Mouse (Mus musculus): ENCODE results near the gene Nup210l.

Nup210l gene

DNA sequence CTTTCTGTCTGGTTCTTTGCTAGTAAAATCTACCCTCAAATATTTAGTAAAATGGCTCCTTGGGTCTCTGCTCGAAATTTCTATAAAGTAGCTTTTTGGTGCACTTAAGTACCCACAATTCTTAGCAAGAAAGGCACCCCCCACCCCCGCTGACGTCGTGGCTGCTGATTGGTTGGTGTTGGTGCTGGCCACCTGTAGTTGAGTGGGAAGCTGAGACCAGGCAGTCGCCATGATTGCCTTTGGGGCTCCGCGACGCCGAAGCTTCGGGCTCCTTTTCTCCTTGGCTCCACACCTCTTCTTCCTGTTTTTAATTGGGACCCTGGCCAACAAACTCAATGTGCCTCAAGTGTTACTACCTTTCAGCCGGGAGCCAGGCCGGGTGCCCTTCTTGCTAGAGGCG, at the start of gene Nup210l:
Gene Nup210l, plus strand, starts transcription at position 195 of the 400 bp plus-strand sequence.
- CTCF ChIA-PET, result no interaction called here

DNA sequence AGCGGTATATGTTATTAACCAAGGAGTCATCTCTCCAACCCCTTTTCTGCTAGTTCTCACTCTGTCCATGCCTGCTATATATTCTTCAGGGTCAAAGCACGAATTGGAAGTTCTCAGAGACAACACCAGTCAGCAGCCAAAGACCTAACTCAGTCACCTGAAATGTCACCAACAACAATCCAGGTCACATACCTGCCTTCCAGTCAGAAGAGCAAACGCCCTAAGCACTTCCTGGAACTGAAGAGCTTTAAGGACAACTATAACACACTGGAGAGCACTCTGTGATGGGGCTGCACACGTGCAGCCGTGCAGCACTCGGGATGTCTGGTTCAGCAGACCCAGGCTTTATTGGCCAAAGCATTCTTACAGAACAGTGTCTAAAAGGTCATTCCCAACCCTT, 42.4 kb upstream of the Nup210l start:
- CTCF ChIA-PET, result no interaction called here

- CTCF ChIA-PET, result interaction anchor here (0.7 to 1.1 kb wide), 2 partner anchors 9 to 1344 kb away, joined by 3 read pairs; no protein-coding TSS in a partner anchor
These were observed 41.4 kb upstream of the Nup210l start for GRCm38 (mm10) chr3:90062539-90062938.

DNA sequence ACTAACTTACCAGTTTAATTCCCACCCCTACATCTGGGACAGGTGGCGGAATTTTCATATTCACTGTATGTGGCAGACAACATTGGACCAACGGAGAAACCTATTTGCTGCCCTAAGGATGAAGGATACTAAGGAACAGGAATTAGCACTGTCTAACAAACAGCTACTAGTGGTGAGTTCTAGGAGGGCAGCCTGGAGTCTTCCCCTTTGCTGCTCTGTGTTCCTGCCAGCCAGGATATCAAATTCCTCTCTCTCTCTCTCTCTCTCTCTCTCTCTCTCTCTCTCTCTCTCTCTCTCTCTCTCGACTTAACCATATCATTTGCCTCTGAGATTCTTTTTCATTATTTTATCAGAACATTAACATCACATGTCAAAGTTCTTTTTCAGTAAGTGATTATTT, 39.5 kb upstream of the Nup210l start:
- CTCF ChIA-PET, result no interaction called here

DNA sequence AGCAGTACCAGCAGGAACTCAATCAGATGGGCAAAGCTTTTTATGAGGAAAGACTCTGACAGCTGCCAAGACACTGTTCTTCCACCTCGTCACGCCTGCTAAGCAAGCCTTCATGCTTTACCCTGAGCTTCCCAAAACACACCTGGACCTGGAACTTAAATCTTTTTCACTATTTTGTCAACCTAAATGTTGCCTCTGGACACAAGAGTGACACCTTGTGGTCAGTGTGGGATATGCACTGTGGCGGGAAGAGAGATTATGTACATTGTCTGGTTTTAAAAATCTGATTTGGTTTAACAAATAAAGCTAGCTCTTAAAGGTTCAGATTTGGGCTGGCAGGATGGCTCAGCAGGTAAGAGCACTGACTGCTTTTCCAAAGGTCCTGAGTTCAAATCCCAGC, 38.4 kb upstream of the Nup210l start:
- CTCF ChIA-PET, result no interaction called here

- CTCF ChIA-PET, result no interaction called here
These were observed 36.1 kb upstream of the Nup210l start for GRCm38 (mm10) chr3:90067851-90068250.

DNA sequence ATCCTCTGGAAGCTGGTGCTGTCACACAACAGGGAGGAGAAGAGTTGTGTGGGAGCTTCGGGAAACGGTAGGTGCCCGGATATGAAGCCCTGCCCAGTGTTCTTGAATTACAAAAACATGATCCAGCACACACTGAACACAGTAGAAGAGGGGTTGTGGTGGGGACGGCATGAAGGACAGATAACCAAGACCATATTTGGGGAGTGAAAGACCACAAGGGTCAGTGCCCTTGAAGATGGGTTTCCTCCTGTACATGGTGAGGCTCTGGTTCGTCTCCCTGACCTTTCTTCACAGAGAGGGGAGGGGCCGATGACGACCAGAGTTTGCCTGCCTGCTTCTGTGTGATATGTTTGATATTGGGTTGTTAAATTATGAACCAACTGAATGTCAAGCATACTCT, 34.2 kb upstream of the Nup210l start:
- CTCF ChIA-PET, result no interaction called here

- CTCF ChIA-PET, result no interaction called here
These were observed 31.6 kb upstream of the Nup210l start, which contains the start of gene Tpm3 for GRCm38 (mm10) chr3:90072294-90072693. Tpm3 (plus strand) TSS chr3:90072649.

DNA sequence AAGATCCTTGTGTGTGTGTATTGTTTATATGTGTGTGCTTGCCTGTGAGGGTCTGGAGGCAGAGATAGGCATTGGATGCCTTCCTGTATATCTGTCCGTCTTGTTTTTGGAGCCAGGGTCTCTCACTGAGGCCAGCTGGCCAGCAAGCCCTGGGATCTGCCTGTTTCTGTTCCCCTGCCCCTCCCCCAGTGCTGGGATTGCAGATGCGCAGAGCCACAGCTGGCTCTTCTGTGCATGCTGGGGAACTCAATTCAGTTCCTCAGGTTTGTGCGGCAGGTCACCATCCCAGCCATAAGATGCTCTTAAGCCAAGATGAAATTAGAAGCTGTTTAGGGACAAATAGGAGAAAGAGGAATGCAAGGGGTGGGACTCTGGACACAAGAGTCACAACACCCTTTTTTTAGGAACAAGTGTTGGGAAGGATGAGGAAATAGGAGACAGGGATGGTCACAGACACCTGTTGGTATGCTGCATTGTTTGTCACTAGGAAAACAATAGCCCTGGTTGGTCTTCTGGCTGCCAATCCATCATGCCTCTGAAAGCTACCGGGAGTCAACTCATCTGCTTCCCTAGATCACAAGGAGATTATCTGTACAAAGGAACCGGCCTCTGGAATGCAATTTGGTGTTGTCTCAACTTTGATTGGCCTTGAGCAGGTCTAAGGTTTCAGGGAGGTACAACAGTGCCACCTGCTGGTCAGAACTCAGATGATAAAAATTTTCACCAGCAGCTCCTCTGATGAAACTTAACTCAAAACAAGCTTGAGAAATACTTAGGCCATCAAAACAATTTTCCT, 26.8 kb upstream of the Nup210l start:
- CTCF ChIA-PET, result interaction anchor here (0.7 to 1.4 kb wide), 2 partner anchors 119 to 124 kb away, joined by 3 to 4 read pairs; no protein-coding TSS in a partner anchor

DNA sequence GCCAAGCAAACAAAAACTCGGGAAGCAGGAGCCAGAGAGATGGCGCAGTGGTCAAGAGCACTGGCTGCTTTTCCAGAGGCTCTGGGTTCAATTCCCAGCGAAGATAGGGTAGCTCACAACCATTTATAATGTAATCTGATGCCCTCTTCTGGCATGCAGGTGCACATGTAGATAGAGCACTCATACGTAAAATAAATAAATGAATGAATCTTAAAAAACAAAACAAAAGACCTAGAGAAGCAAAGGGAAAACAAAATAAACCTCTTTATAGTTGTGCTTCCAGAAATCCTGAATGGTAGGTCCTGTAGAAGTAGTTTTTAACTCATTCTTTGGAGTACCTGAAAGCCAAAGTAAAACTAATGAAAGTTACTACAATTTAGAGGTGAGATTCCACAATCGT, 25.7 kb upstream of the Nup210l start:
- CTCF ChIA-PET, result interaction anchor here (0.7 kb wide), 1 partner anchor 28 kb away, joined by 7 read pairs; no protein-coding TSS in a partner anchor

DNA sequence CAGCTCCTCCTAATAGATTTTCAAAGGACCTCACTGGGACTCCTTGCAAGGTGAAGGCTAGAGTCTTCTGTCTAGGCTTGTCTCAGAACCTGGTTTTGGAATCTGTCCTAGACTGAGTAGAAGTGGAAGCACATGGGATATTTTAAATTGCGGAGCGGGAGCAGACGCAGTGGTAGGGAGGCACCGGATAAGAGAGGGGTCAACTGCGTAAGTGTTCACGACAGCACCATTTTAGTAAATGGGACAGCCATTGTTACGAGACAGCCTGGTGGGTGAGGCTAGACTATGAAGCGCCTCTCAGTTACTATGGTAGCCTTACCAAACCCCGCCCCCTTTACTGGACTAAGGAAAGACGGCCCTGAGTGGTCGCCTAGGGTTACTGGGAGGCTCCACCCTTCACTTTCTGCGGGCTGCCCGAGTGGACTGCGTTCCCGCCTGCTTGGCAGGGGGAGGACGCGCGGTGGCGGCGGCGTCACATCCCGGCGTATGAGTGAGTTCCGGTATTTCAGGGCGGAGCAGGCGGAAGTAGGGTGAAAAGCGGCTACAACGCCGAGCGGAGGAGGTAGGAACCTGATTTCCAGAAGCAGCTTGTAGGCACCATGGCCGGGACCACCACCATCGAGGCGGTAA, 24.7 kb upstream of the Nup210l start:
- CTCF ChIA-PET, result interaction anchor here (0.6 kb wide), 1 partner anchor 1745 kb away, joined by 3 read pairs; no protein-coding TSS in a partner anchor

DNA sequence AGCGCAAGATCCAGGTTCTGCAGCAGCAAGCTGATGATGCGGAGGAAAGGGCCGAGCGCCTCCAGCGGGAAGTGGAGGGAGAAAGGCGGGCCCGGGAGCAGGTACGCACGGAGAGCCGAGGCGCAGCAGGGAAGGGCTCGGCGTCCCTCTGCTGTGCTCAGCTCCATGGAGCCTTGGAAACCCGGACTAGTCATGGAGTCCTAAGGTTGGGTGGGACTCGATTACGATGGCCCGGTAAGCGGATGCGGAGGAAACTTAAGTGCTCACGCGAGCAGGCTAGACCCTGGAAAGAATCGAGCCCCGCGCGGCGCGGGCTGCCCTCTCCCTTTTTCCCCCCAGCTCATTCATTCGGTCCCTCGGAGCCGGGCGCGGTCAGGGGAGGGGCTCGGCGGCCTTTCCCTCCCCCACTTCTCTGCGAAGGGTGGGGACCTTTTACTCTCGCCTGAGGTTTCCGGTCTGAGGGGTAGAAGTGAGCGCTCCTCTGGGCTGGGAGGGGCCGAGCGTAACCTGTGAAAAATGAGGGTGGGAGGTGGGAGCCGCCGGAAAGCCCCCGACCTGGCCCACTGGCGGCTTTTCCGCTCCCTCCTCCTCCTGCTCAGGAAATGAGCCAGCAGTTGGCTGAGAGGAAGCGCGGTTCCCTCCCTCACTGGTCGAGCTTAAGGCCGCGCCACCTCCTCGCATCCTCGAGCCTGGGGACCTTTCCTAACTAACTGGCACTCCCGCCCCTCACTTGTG, 24.0 kb upstream of the Nup210l start:
- CTCF ChIA-PET, result interaction anchor here (0.6 to 1.4 kb wide), 3 partner anchors 15 to 1745 kb away, joined by 3 to 6 read pairs (median 3); no protein-coding TSS in a partner anchor

DNA sequence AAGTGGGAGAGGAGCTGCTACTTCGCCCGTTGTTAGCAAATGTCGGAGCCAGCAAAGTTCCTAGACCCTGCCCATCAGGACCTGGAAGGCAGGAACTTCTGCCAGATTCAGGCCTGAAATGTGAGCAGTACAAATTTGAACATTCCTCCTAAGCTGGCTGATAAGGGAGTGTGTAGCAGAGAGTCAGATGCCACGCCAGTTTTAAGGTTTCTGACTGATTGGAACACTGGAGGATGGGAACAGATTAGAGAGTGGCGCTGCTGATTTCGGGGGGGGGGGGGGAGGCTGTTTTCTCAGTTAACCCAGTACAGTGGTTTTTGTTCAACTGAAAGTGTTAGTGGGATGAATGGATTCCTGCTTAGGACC, 23.5 kb upstream of the Nup210l start:
- CTCF ChIA-PET, result interaction anchor here (0.6 to 1.4 kb wide), 3 partner anchors 14 to 155 kb away, joined by 3 to 6 read pairs (median 4); no protein-coding TSS in a partner anchor

DNA sequence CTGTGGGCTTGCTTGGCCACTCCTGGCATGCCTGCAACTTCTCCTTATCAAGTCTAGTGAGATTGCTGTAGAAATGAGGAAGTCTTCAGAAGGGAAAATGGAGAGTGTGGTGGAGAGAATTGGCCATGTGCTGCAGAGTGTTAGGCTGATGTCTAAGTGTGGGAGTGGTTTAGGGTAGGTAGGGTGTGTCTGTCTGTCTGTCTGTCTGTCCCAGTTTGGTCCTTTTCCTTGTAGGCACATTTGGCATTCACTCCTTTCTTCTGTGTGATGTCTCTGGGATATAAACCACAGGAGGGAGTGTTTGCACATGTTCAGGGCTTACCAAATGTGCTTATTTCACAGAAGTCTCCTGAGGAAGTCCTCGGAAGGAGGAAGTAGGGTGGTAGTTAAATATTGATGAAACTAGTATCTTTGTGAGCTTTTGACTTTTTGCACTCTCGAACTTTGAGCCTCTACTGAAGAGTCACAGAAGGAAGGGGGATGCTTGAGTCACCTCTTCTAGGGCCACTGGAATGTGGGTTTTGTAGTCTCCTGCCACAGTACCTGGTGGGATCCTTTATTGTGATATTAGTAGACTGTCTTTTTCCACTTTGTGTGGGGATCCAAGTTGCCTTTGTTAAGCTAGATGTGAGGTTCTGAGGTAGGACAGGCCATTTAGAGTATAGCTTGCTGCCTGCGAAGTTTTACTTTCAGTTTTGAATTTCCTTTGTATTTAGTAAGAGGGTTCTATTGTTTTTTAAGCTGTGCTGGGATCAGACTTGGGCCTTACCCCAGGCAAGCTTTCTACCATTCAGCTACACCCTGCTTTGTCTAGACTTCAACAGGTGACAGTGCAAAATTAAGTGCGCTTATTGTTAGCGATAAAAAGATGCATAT, 22.3 kb upstream of the Nup210l start:
- CTCF ChIA-PET, result interaction anchor here (1.3 to 1.4 kb wide), 2 partner anchors 13 to 125 kb away, joined by 4 to 6 read pairs; no protein-coding TSS in a partner anchor

DNA sequence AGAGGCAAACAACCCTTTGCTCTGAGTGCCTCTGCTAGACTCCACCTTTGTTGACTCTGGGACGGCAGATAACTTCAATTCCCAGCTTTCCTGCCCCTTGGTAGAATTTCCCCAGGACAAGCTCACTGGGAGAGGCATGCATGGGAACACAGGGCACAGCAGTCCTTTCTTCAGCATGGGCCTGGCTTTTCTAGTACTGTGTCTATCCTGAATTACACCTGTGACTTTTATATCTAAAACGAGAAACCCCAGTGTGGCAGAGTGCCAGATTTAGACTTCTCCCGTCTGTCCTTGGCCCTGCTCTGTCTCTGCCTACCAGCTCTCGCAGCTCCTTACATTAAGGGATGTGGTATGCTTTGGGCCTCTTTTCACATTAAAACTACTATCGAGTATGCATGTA, 20.9 kb upstream of the Nup210l start:
- CTCF ChIA-PET, result no interaction called here

DNA sequence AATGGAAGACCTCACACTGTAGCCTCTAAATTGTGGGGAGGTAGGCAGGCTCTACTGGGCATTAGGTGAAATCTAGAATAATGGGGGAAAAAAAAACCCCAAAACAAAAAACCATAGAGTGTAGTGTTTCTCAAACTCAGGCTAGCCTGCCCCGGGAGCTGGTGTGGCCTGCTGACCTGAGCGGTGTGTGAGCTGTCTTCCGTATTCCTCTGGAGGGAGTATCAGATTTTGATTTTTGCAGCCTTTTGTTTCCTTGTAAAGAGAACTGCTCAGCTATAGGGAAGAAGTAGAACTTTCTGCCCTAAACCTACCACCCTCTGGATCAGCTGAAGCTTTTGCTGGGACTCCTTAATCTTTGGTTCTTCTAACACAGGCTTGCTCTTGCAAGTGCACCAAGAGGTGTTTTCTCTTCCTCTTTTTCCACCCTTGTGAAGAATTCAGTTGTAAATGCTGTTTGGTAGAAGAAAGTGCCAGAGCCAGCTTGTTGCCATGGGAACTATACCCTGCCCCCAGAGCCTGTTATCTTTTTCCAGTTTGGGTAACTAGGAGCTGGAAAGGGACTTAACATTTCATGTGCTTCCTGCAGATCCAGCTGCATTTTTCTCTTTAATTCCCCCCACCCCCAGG, 20.1 kb upstream of the Nup210l start:
- CTCF ChIA-PET, result interaction anchor here (0.5 kb wide), 1 partner anchor 9 kb away, joined by 6 read pairs; no protein-coding TSS in a partner anchor

DNA sequence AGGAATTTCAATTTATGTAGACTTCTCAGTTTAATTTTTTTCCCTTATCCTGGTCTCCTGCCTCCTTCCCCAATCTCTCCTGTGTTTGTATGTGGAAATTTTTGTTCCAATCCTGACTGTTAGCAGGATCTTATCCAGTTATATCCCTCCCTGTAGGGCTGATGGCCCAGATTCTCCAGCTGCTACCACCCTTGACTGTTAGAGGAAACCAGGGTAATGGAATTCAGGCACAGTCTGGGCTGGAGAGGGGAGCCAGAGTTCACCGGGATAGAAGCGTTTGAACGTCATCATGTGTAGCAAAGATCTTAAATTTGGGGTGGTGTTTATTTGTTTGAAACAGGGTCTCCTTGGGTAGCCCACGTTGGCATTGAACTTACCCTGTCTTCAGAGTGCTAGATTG, 19.1 kb upstream of the Nup210l start:
- CTCF ChIA-PET, result interaction anchor here (0.9 kb wide), 1 partner anchor 10 kb away, joined by 3 read pairs; no protein-coding TSS in a partner anchor

DNA sequence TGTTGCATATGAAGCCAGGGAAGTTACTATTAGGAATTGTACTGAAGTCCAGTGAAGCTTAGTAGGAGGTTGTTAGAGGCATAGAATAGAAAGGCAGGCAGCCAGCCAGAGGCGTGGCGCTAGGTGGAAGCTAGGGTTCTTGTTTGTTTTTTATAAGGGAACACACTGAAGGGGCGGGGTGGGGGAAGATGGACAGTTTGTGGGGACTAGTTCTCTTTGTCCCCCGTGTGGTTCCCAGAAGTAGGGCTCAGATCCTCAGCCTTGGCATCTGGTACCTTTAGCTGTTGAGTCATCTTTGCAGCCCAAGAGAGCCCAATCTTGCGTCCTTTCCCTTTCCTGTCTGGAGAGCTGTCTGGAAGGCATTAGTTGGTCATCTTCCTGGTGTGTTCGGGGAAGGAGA, 18.7 kb upstream of the Nup210l start:
- CTCF ChIA-PET, result interaction anchor here (0.9 kb wide), 1 partner anchor 10 kb away, joined by 3 read pairs; no protein-coding TSS in a partner anchor

DNA sequence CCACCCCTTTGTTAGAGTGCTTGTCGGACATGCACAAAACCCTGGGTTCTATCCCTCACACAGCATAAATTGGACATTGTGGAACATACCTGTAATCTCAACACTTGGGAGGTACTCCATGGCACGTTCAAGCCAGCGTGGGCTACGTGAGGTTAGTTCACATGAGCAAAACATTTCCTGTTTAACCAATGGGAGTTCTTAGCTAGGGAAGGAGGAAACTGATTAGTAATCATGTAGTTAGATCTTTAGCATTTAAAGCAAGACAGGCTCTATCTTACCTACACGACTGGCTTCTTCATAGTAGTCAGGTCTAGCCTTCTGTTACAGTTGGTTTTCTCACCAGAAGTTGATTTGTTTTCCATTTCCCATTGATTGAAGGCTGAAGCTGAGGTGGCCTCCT, 17.9 kb upstream of the Nup210l start:
- CTCF ChIA-PET, result interaction anchor here (0.6 to 1.0 kb wide), 2 partner anchors 12 to 386 kb away, joined by 4 read pairs; no protein-coding TSS in a partner anchor

GRCm38 (mm10) chr3:90088617-90089016, 15.3 kb upstream of the Nup210l start:
- CTCF ChIA-PET, result interaction anchor here (0.7 kb wide), 3 partner anchors 26 to 1065 kb away, joined by 3 to 12 read pairs (median 5); no protein-coding TSS in a partner anchor
